Mouse (Mus musculus): ENCODE measurements around the gene Rpgr. TPM values are rescaled to one million over a fixed set of nuclear protein-coding genes. Genes with fewer than 3 reads are reported as not detected.

The Rpgr gene
- polyA plus RNA-seq, 1 experiment = 1.4 TPM

GRCm38 (mm10) chrX:10219281-10219680 lies 2.6 kb upstream of the Rpgr start:
- no peak overlapping the region for H3K4me2 ChIP-seq (ENCODE audit: low read depth)
- TF ChIP-seq USF1 (IDR thresholded peaks at IDR 0.05; ENCODE audit: low read depth) (no peak), REST (IDR thresholded peaks at IDR 0.05; ENCODE audit: insufficient read depth, insufficient read length) (no peak), E2F4 (IDR thresholded peaks at IDR 0.05; ENCODE audit: insufficient read depth) (no peak), MAX (IDR thresholded peaks at IDR 0.05; ENCODE audit: low read depth) (no peak), MYOG (IDR thresholded peaks at IDR 0.05; ENCODE audit: control insufficient read depth in 1 of 3, insufficient read depth in 1 of 3, insufficient read length in 2 of 3, low read depth in 2 of 3) (no peak), SRF (IDR thresholded peaks at IDR 0.05; ENCODE audit: control insufficient read depth, insufficient read length, low read depth) (no peak), TCF3 (IDR thresholded peaks at IDR 0.05; ENCODE audit: insufficient read length, low read depth) (no peak), TCF12 (IDR thresholded peaks at IDR 0.05; ENCODE audit: insufficient read depth, poor library complexity, severe bottlenecking) (no peak), POLR2A (IDR thresholded peaks at IDR 0.05; ENCODE audit: insufficient read length, low read depth) (no peak), MYOD1 (IDR thresholded peaks at IDR 0.05; ENCODE audit: control insufficient read depth in 1 of 3, insufficient read length in 2 of 3, low read depth in 2 of 3) (no peak), POLR2AphosphoS2 (IDR thresholded peaks at IDR 0.05; ENCODE audit: insufficient read length, low read depth) (no peak)

GRCm38 (mm10) chrX:10215972-10216371 lies 748 bp downstream of the Rpgr start:
- H3ac ChIP-seq (ENCODE audit: control insufficient read depth, insufficient read length) = no peak overlapping the region
- H3K79me2 ChIP-seq (ENCODE audit: control insufficient read depth, insufficient read depth) = no peaks in the 10 kb centered on the region
- no peak for TF ChIP-seq POLR2A (IDR thresholded peaks at IDR 0.05; ENCODE audit: insufficient read length, low read depth)
- no peak for TF ChIP-seq MYOD1 (IDR thresholded peaks at IDR 0.05; ENCODE audit: control insufficient read depth in 1 of 3, insufficient read length in 2 of 3, low read depth in 2 of 3)
- TF ChIP-seq POLR2AphosphoS2 (IDR thresholded peaks at IDR 0.05; ENCODE audit: insufficient read length, low read depth) = no peak
- TF ChIP-seq MYOG (IDR thresholded peaks at IDR 0.05; ENCODE audit: control insufficient read depth in 1 of 3, insufficient read depth in 1 of 3, insufficient read length in 2 of 3, low read depth in 2 of 3) = no peak
- TF ChIP-seq SRF (IDR thresholded peaks at IDR 0.05; ENCODE audit: control insufficient read depth, insufficient read length, low read depth) = no peak
- no peak for TF ChIP-seq MAX (IDR thresholded peaks at IDR 0.05; ENCODE audit: low read depth)
- TF ChIP-seq REST (IDR thresholded peaks at IDR 0.05; ENCODE audit: insufficient read depth, insufficient read length) = no peak
- no peak for TF ChIP-seq TCF3 (IDR thresholded peaks at IDR 0.05; ENCODE audit: insufficient read length, low read depth)
- no peak for TF ChIP-seq TCF12 (IDR thresholded peaks at IDR 0.05; ENCODE audit: insufficient read depth, poor library complexity, severe bottlenecking)
- no peak for TF ChIP-seq E2F4 (IDR thresholded peaks at IDR 0.05; ENCODE audit: insufficient read depth)
- no peak for TF ChIP-seq CEBPB (IDR thresholded peaks at IDR 0.05; ENCODE audit: insufficient read depth, poor library complexity, severe bottlenecking)
- TF ChIP-seq USF1 (IDR thresholded peaks at IDR 0.05; ENCODE audit: low read depth) = no peak
- H3K4me3 ChIP-seq = peak overlapping the region; percentile 39
- H3K36me3 ChIP-seq (ENCODE audit: control insufficient read depth, insufficient read depth) = no peaks in the 10 kb centered on the region
- peak overlapping the region; percentile 75 for H3K4me2 ChIP-seq (ENCODE audit: low read depth)
- no peaks in the 10 kb centered on the region for H3K27me3 ChIP-seq (ENCODE audit: control insufficient read depth, insufficient read depth, insufficient read length)

More at GRCm38 (mm10) chrX:10219281-10219680, 2.6 kb upstream of the Rpgr start:
- Histone ChIP-seq H3ac (ENCODE audit: control insufficient read depth, insufficient read length) (no peak overlapping the region), H3K79me2 (ENCODE audit: control insufficient read depth, insufficient read depth) (no peaks in the 10 kb centered on the region), H3K27me3 (ENCODE audit: control insufficient read depth, insufficient read depth, insufficient read length) (no peaks in the 10 kb centered on the region), H3K4me3 (no peak overlapping the region), H3K36me3 (ENCODE audit: control insufficient read depth, insufficient read depth) (no peaks in the 10 kb centered on the region)

GRCm38 (mm10) chrX:10205937-10206336 lies 10.8 kb downstream of the Rpgr start:
- H3K79me2 ChIP-seq (ENCODE audit: control insufficient read depth, insufficient read depth) = no peaks in the 10 kb centered on the region
- H3K27me3 ChIP-seq (ENCODE audit: control insufficient read depth, insufficient read depth, insufficient read length) = no peaks in the 10 kb centered on the region
- no peak overlapping the region for H3K4me2 ChIP-seq (ENCODE audit: low read depth)
- H3K4me3 ChIP-seq = no peak overlapping the region
- H3ac ChIP-seq (ENCODE audit: control insufficient read depth, insufficient read length) = no peak overlapping the region
- TF ChIP-seq REST (IDR thresholded peaks at IDR 0.05; ENCODE audit: insufficient read depth, insufficient read length) = no peak
- TF ChIP-seq SRF (IDR thresholded peaks at IDR 0.05; ENCODE audit: control insufficient read depth, insufficient read length, low read depth) = no peak
- TF ChIP-seq MYOG (IDR thresholded peaks at IDR 0.05; ENCODE audit: control insufficient read depth in 1 of 3, insufficient read depth in 1 of 3, insufficient read length in 2 of 3, low read depth in 2 of 3) = no peak
- no peak for TF ChIP-seq MYOD1 (IDR thresholded peaks at IDR 0.05; ENCODE audit: control insufficient read depth in 1 of 3, insufficient read length in 2 of 3, low read depth in 2 of 3)
- H3K36me3 ChIP-seq (ENCODE audit: control insufficient read depth, insufficient read depth) = no peaks in the 10 kb centered on the region

- Histone ChIP-seq H3ac (ENCODE audit: control insufficient read depth, insufficient read length) (no peak overlapping the region), H3K27me3 (ENCODE audit: control insufficient read depth, insufficient read depth, insufficient read length) (no peaks in the 10 kb centered on the region), H3K4me3 (no peak overlapping the region), H3K4me2 (ENCODE audit: low read depth) (no peak overlapping the region), H3K36me3 (ENCODE audit: control insufficient read depth, insufficient read depth) (no peaks in the 10 kb centered on the region), H3K79me2 (ENCODE audit: control insufficient read depth, insufficient read depth) (no peaks in the 10 kb centered on the region)
- TF ChIP-seq REST (IDR thresholded peaks at IDR 0.05; ENCODE audit: insufficient read depth, insufficient read length) = no peak
- TF ChIP-seq MYOD1 (IDR thresholded peaks at IDR 0.05; ENCODE audit: control insufficient read depth in 1 of 3, insufficient read length in 2 of 3, low read depth in 2 of 3) = no peak
- no peak for TF ChIP-seq TCF3 (IDR thresholded peaks at IDR 0.05; ENCODE audit: insufficient read length, low read depth)
- TF ChIP-seq SRF (IDR thresholded peaks at IDR 0.05; ENCODE audit: control insufficient read depth, insufficient read length, low read depth) = no peak
These were observed 15.4 kb downstream of the Rpgr start for GRCm38 (mm10) chrX:10201289-10201688.

GRCm38 (mm10) chrX:10152390-10152789 lies 64.3 kb downstream of the Rpgr start:
- Histone ChIP-seq H3K4me2 (ENCODE audit: low read depth) (no peak overlapping the region), H3ac (ENCODE audit: control insufficient read depth, insufficient read length) (no peak overlapping the region), H3K27me3 (ENCODE audit: control insufficient read depth, insufficient read depth, insufficient read length) (no peaks in the 10 kb centered on the region), H3K36me3 (ENCODE audit: control insufficient read depth, insufficient read depth) (no peaks in the 10 kb centered on the region), H3K79me2 (ENCODE audit: control insufficient read depth, insufficient read depth) (no peaks in the 10 kb centered on the region), H3K4me3 (no peak overlapping the region)
- no peak for TF ChIP-seq TCF3 (IDR thresholded peaks at IDR 0.05; ENCODE audit: insufficient read length, low read depth)
- TF ChIP-seq MAX (IDR thresholded peaks at IDR 0.05; ENCODE audit: low read depth) = no peak
- no peak for TF ChIP-seq REST (IDR thresholded peaks at IDR 0.05; ENCODE audit: insufficient read depth, insufficient read length)
- no peak for TF ChIP-seq CEBPB (IDR thresholded peaks at IDR 0.05; ENCODE audit: insufficient read depth, poor library complexity, severe bottlenecking)
- TF ChIP-seq POLR2A (IDR thresholded peaks at IDR 0.05; ENCODE audit: insufficient read length, low read depth) = no peak
- TF ChIP-seq USF1 (IDR thresholded peaks at IDR 0.05; ENCODE audit: low read depth) = peak; percentile 15
- peak; percentile 46 for TF ChIP-seq TCF12 (IDR thresholded peaks at IDR 0.05; ENCODE audit: insufficient read depth, poor library complexity, severe bottlenecking)
- TF ChIP-seq E2F4 (IDR thresholded peaks at IDR 0.05; ENCODE audit: insufficient read depth) = no peak
- no peak for TF ChIP-seq POLR2AphosphoS2 (IDR thresholded peaks at IDR 0.05; ENCODE audit: insufficient read length, low read depth)
- TF ChIP-seq MYOG (IDR thresholded peaks at IDR 0.05; ENCODE audit: control insufficient read depth in 1 of 3, insufficient read depth in 1 of 3, insufficient read length in 2 of 3, low read depth in 2 of 3) = peak in 1 of 3 experiments; percentile 50
- no peak for TF ChIP-seq SRF (IDR thresholded peaks at IDR 0.05; ENCODE audit: control insufficient read depth, insufficient read length, low read depth)
- TF ChIP-seq MYOD1 (IDR thresholded peaks at IDR 0.05; ENCODE audit: control insufficient read depth in 1 of 3, insufficient read length in 2 of 3, low read depth in 2 of 3) = peak; percentile 65 to 89 (median 83)

Data from myocyte (in vitro differentiated cells).